Mouse (Mus musculus): ENCODE results near the gene Slc7a7. TPM values are rescaled to one million over a fixed set of nuclear protein-coding genes. Genes with fewer than 3 reads are reported as not detected.

Slc7a7 gene
- total RNA-seq, 1 experiment: 93.1 TPM

GRCm38 (mm10) chr14:54385968-54386618, 31.5 kb downstream of the Slc7a7 start:
- peaks cover 40% of the 10 kb centered on the region for H3K36me3 ChIP-seq (ENCODE audit: control insufficient read depth, insufficient read depth, low read length, poor library complexity, severe bottlenecking)
- H3K9ac ChIP-seq (ENCODE audit: insufficient read depth, low read depth, low read length, poor library complexity, severe bottlenecking): no peak overlapping the region
- H3K4me1 ChIP-seq (ENCODE audit: control insufficient read depth in 2 of 2, insufficient read depth in 2 of 2, low read length in 2 of 2, poor library complexity in 1 of 2): peaks cover 6 to 29% of the 10 kb centered on the region in 2 experiments; a peak in 3 of 4 replicates
- TF ChIP-seq HCFC1 (IDR thresholded peaks at IDR 0.05; ENCODE audit: borderline replicate concordance, insufficient read depth, low read length): no peak
- TF ChIP-seq ZNF384 (IDR thresholded peaks at IDR 0.05; ENCODE audit: low read depth, low read length): no peak
- TF ChIP-seq ZC3H11A (IDR thresholded peaks at IDR 0.05; ENCODE audit: borderline replicate concordance, low read depth, low read length): no peak
- no peak for TF ChIP-seq CHD2 (IDR thresholded peaks at IDR 0.05; ENCODE audit: low read depth, low read length)
- TF ChIP-seq MAFK (IDR thresholded peaks at IDR 0.05; ENCODE audit: insufficient read depth, low read depth, low read length): no peak
- H3K27ac ChIP-seq (ENCODE audit: insufficient read depth, low read depth, low read length, poor library complexity, severe bottlenecking): no peak overlapping the region
- in situ Hi-C loops (cut with MboI; ENCODE audit: low sequenced_read_pairs in 2 of 2, unreplicated experiment in 2 of 2): loop anchor here in 1 of 2 experiments (25.0 kb wide), 1 partner anchor 101 kb away; the partner anchor contains the start of gene Rem2
- no peaks in the 10 kb centered on the region for H3K9me3 ChIP-seq (ENCODE audit: control insufficient read depth, insufficient read depth, low read depth, low read length)
- DNase-seq (ENCODE audit: low read depth, low spot score): no peak
- H3K4me3 ChIP-seq (ENCODE audit: insufficient read depth in 1 of 2, low read depth in 1 of 2, low read length in 2 of 2, poor library complexity in 1 of 2, severe bottlenecking in 1 of 2): no peak overlapping the region

GRCm38 (mm10) chr14:54384396-54384795, 33.2 kb downstream of the Slc7a7 start:
- Histone ChIP-seq H3K36me3 (ENCODE audit: control insufficient read depth, insufficient read depth, low read length, poor library complexity, severe bottlenecking) (peaks cover 39% of the 10 kb centered on the region), H3K9me3 (ENCODE audit: control insufficient read depth, insufficient read depth, low read depth, low read length) (no peaks in the 10 kb centered on the region), H3K4me3 (ENCODE audit: insufficient read depth in 1 of 2, low read depth in 1 of 2, low read length in 2 of 2, poor library complexity in 1 of 2, severe bottlenecking in 1 of 2) (no peak overlapping the region), H3K4me1 (ENCODE audit: control insufficient read depth in 2 of 2, insufficient read depth in 2 of 2, low read length in 2 of 2, poor library complexity in 1 of 2) (peaks cover 11 to 44% of the 10 kb centered on the region in 2 experiments; a peak in 3 of 4 replicates), H3K9ac (ENCODE audit: insufficient read depth, low read depth, low read length, poor library complexity, severe bottlenecking) (no peak overlapping the region), H3K27ac (ENCODE audit: insufficient read depth, low read depth, low read length, poor library complexity, severe bottlenecking) (no peak overlapping the region)
- in situ Hi-C loops (cut with MboI; ENCODE audit: low sequenced_read_pairs in 2 of 2, unreplicated experiment in 2 of 2): loop anchor here in 1 of 2 experiments (25.0 kb wide), 1 partner anchor 103 kb away; the partner anchor contains the start of gene Rem2
- no peak for TF ChIP-seq CHD2 (IDR thresholded peaks at IDR 0.05; ENCODE audit: low read depth, low read length)
- TF ChIP-seq ZC3H11A (IDR thresholded peaks at IDR 0.05; ENCODE audit: borderline replicate concordance, low read depth, low read length): no peak
- TF ChIP-seq HCFC1 (IDR thresholded peaks at IDR 0.05; ENCODE audit: borderline replicate concordance, insufficient read depth, low read length): no peak
- no peak for TF ChIP-seq MAFK (IDR thresholded peaks at IDR 0.05; ENCODE audit: insufficient read depth, low read depth, low read length)
- no peak for TF ChIP-seq ZNF384 (IDR thresholded peaks at IDR 0.05; ENCODE audit: low read depth, low read length)
- DNase-seq (ENCODE audit: low read depth, low spot score): no peak

GRCm38 (mm10) chr14:54383355-54383771, 34.2 kb downstream of the Slc7a7 start:
- TF ChIP-seq ZC3H11A (IDR thresholded peaks at IDR 0.05; ENCODE audit: borderline replicate concordance, low read depth, low read length): no peak
- no peak for TF ChIP-seq HCFC1 (IDR thresholded peaks at IDR 0.05; ENCODE audit: borderline replicate concordance, insufficient read depth, low read length)
- no peak for TF ChIP-seq ZNF384 (IDR thresholded peaks at IDR 0.05; ENCODE audit: low read depth, low read length)
- TF ChIP-seq MAFK (IDR thresholded peaks at IDR 0.05; ENCODE audit: insufficient read depth, low read depth, low read length): peak; percentile 87
- no peak; the same call in 1 of the 2 replicates for TF ChIP-seq CHD2 (IDR thresholded peaks at IDR 0.05; ENCODE audit: low read depth, low read length)
- H3K27ac ChIP-seq (ENCODE audit: insufficient read depth, low read depth, low read length, poor library complexity, severe bottlenecking): peak overlapping the region; percentile 71; the same call in 1 of the 2 replicates
- H3K36me3 ChIP-seq (ENCODE audit: control insufficient read depth, insufficient read depth, low read length, poor library complexity, severe bottlenecking): peaks cover 43% of the 10 kb centered on the region
- H3K4me3 ChIP-seq (ENCODE audit: insufficient read depth in 1 of 2, low read depth in 1 of 2, low read length in 2 of 2, poor library complexity in 1 of 2, severe bottlenecking in 1 of 2): peak overlapping the region in 1 of 2 experiments; percentile 15; a peak in 2 of 4 replicates
- DNase-seq (ENCODE audit: low read depth, low spot score): peak; percentile 71
- H3K9me3 ChIP-seq (ENCODE audit: control insufficient read depth, insufficient read depth, low read depth, low read length): no peaks in the 10 kb centered on the region
- peak overlapping the region; percentile 44; the same call in 1 of the 2 replicates for H3K9ac ChIP-seq (ENCODE audit: insufficient read depth, low read depth, low read length, poor library complexity, severe bottlenecking)
- peaks cover 11 to 47% of the 10 kb centered on the region in 2 experiments; a peak in 3 of 4 replicates for H3K4me1 ChIP-seq (ENCODE audit: control insufficient read depth in 2 of 2, insufficient read depth in 2 of 2, low read length in 2 of 2, poor library complexity in 1 of 2)
- in situ Hi-C loops (cut with MboI; ENCODE audit: low sequenced_read_pairs in 2 of 2, unreplicated experiment in 2 of 2): loop anchor here in 1 of 2 experiments (25.0 kb wide), 1 partner anchor 104 kb away; the partner anchor contains the start of gene Rem2

- Histone ChIP-seq H3K4me1 (ENCODE audit: control insufficient read depth in 2 of 2, insufficient read depth in 2 of 2, low read length in 2 of 2, poor library complexity in 1 of 2) (peaks cover 11 to 52% of the 10 kb centered on the region in 2 experiments; a peak in 3 of 4 replicates), H3K9me3 (ENCODE audit: control insufficient read depth, insufficient read depth, low read depth, low read length) (no peaks in the 10 kb centered on the region), H3K9ac (ENCODE audit: insufficient read depth, low read depth, low read length, poor library complexity, severe bottlenecking) (no peak overlapping the region; the same call in 1 of the 2 replicates), H3K27ac (ENCODE audit: insufficient read depth, low read depth, low read length, poor library complexity, severe bottlenecking) (no peak overlapping the region; the same call in 1 of the 2 replicates), H3K36me3 (ENCODE audit: control insufficient read depth, insufficient read depth, low read length, poor library complexity, severe bottlenecking) (peaks cover 43% of the 10 kb centered on the region), H3K4me3 (ENCODE audit: insufficient read depth in 1 of 2, low read depth in 1 of 2, low read length in 2 of 2, poor library complexity in 1 of 2, severe bottlenecking in 1 of 2) (no peak overlapping the region)
- in situ Hi-C loops (cut with MboI; ENCODE audit: low sequenced_read_pairs in 2 of 2, unreplicated experiment in 2 of 2): loop anchor here in 1 of 2 experiments (25.0 kb wide), 1 partner anchor 105 kb away; the partner anchor contains the start of gene Rem2
- no peak for DNase-seq (ENCODE audit: low read depth, low spot score)
- TF ChIP-seq MAFK (IDR thresholded peaks at IDR 0.05; ENCODE audit: insufficient read depth, low read depth, low read length): no peak
- TF ChIP-seq ZC3H11A (IDR thresholded peaks at IDR 0.05; ENCODE audit: borderline replicate concordance, low read depth, low read length): no peak
- TF ChIP-seq ZNF384 (IDR thresholded peaks at IDR 0.05; ENCODE audit: low read depth, low read length): no peak
- TF ChIP-seq CHD2 (IDR thresholded peaks at IDR 0.05; ENCODE audit: low read depth, low read length): no peak
- TF ChIP-seq HCFC1 (IDR thresholded peaks at IDR 0.05; ENCODE audit: borderline replicate concordance, insufficient read depth, low read length): no peak
These were observed 34.9 kb downstream of the Slc7a7 start for GRCm38 (mm10) chr14:54382641-54383040.
